Comparison of ENCODE assay signal across 12 mouse cellular contexts in genomic region chr5:140741877-140742276, GRCm38 (mm10). TPM values are rescaled to one million over a fixed set of nuclear protein-coding genes. Genes with fewer than 3 reads are reported as not detected.
DNase-seq lines count a peak whose midpoint lies in the region; ATAC-seq lines count a peak whose summit lies in the region.
"Had no signal": no experiment of that assay in that cellular context is flagged by ENCODE, and none has a peak within 500 bp of the region (broad histone marks: within the 10 kb centered on the region; RNA-seq: fewer than 3 reads in every experiment).

No protein-coding gene starts in this region.

- H3K4me3 ChIP-seq in forebrain, embryonic 14.5 days (ENCODE audit: low read depth, low read length) = no peak overlapping the region
- H3K4me3 ChIP-seq in forebrain, embryonic 15.5 days = no peak overlapping the region
- no peak overlapping the region for H3K4me3 ChIP-seq in hindbrain, embryonic 16.5 days (ENCODE audit: low read length)
- H3K4me3 ChIP-seq: liver, embryonic 13.5 days; neural tube, embryonic 12.5 days had no signal

- no peaks in the 10 kb centered on the region for H3K27me3 ChIP-seq in forebrain, embryonic 14.5 days (replicated peaks; ENCODE audit: control insufficient read depth, insufficient read depth, low read length)
- H3K27me3 ChIP-seq in forebrain, embryonic 15.5 days = no peaks in the 10 kb centered on the region
- H3K27me3 ChIP-seq in splenic B cell, adult 2 months (ENCODE audit: control insufficient read depth, insufficient read depth, low read length, poor library complexity, severe bottlenecking) = no peaks in the 10 kb centered on the region
- 0 out of 2 replicates have a peak, but pooled peaks cover 3% of the 10 kb centered on the region for H3K27me3 ChIP-seq in hindbrain, embryonic 16.5 days (replicated peaks; ENCODE audit: control insufficient read depth, insufficient read depth, low read length)

- H3K27ac ChIP-seq in forebrain, embryonic 14.5 days (ENCODE audit: low read depth, low read length) = no peak overlapping the region
- no peak overlapping the region for H3K27ac ChIP-seq in forebrain, embryonic 15.5 days (replicated peaks)
- no peak overlapping the region for H3K27ac ChIP-seq in hindbrain, embryonic 16.5 days (ENCODE audit: low read depth, low read length)
- H3K27ac ChIP-seq: liver, embryonic 13.5 days; neural tube, embryonic 12.5 days had no signal

- H3K9me3 ChIP-seq in forebrain, embryonic 14.5 days (replicated peaks; ENCODE audit: control insufficient read depth, low read length) = no peaks in the 10 kb centered on the region
- no peaks in the 10 kb centered on the region for H3K9me3 ChIP-seq in forebrain, embryonic 15.5 days
- no peaks in the 10 kb centered on the region for H3K9me3 ChIP-seq in hindbrain, embryonic 16.5 days (ENCODE audit: control insufficient read depth, low read length)
- H3K9me3 ChIP-seq: liver, embryonic 13.5 days; neural tube, embryonic 12.5 days had no signal

- no peak overlapping the region for H3K4me2 ChIP-seq in forebrain, embryonic 14.5 days (ENCODE audit: low read length)
- H3K4me2 ChIP-seq in forebrain, embryonic 15.5 days (replicated peaks) = no peak overlapping the region
- no peak overlapping the region for H3K4me2 ChIP-seq in hindbrain, embryonic 16.5 days (ENCODE audit: low read length)
- H3K4me2 ChIP-seq: liver, embryonic 13.5 days; neural tube, embryonic 12.5 days had no signal

- H3K4me1 ChIP-seq in forebrain, embryonic 14.5 days (ENCODE audit: control insufficient read depth, insufficient read depth, low read length) = 0 out of 2 replicates have a peak, but pooled peaks cover 2% of the 10 kb centered on the region
- H3K4me1 ChIP-seq in forebrain, embryonic 15.5 days = no peaks in the 10 kb centered on the region; the same call in 1 of the 2 replicates
- H3K4me1 ChIP-seq in hindbrain, embryonic 16.5 days (ENCODE audit: control insufficient read depth, insufficient read depth, low read depth, low read length) = peaks cover 3% of the 10 kb centered on the region; the same call in 1 of the 2 replicates
- H3K4me1 ChIP-seq: neural tube, embryonic 12.5 days had no signal

- no peak for ATAC-seq in forebrain, embryonic 14.5 days
- ATAC-seq in forebrain, embryonic 15.5 days (replicated peaks) = no peak
- ATAC-seq in hindbrain, embryonic 16.5 days = no peak

- H3K9ac ChIP-seq in forebrain, embryonic 14.5 days (ENCODE audit: low read length) = no peak overlapping the region
- H3K9ac ChIP-seq in forebrain, embryonic 15.5 days (replicated peaks) = no peak overlapping the region
- no peak overlapping the region for H3K9ac ChIP-seq in hindbrain, embryonic 16.5 days (ENCODE audit: low read depth, low read length)
- H3K9ac ChIP-seq: liver, embryonic 13.5 days; neural tube, embryonic 12.5 days had no signal

- peak; percentile 31 for DNase-seq in forebrain, embryonic 14.5 days (ENCODE audit: low spot score)
- DNase-seq in lung, postnatal 25 days (ENCODE audit: low spot score) = peak; percentile 18
- no peak for DNase-seq in lung, postnatal 14 days
- DNase-seq in c-Kit-positive CD71-positive TER-119-negative erythroid progenitor cells, embryonic 14.5 days (ENCODE audit: low read depth) = peak; percentile 19
- peak; percentile 73 for DNase-seq in splenic B cell, adult 2 months (ENCODE audit: low read depth, low spot score)
- DNase-seq in thymus, postnatal 14 days = no peak
- DNase-seq: cerebellum, adult 11 months; heart, postnatal 14 days; liver, embryonic 13.5 days had no signal

- no peaks in the 10 kb centered on the region for H3K36me3 ChIP-seq in forebrain, embryonic 14.5 days (ENCODE audit: control insufficient read depth, insufficient read depth, low read length)
- no peaks in the 10 kb centered on the region for H3K36me3 ChIP-seq in forebrain, embryonic 15.5 days
- H3K36me3 ChIP-seq in splenic B cell, adult 2 months (ENCODE audit: control insufficient read depth, insufficient read depth, low read length, poor library complexity, severe bottlenecking) = no peaks in the 10 kb centered on the region
- H3K36me3 ChIP-seq in hindbrain, embryonic 16.5 days (ENCODE audit: control insufficient read depth, insufficient read depth, low read length) = no peaks in the 10 kb centered on the region
- H3K36me3 ChIP-seq: liver, embryonic 13.5 days; neural tube, embryonic 12.5 days had no signal

RNA-seq across cellular contexts. Expression of gene Amz1, which starts 17.9 kb away (rescaled TPM):
- polyA plus RNA-seq in forebrain, embryonic 14.5 days (2014; fragmentation: Nextera tagmentation; extraction: Ambion mirVana) = 2.6 and 3.6 TPM in 2 replicates
- 4.4 and 5.3 TPM in 2 replicates for polyA plus RNA-seq in forebrain, embryonic 15.5 days (2015; fragmentation: Nextera tagmentation; extraction: Ambion mirVana)
- 6.3 and 6.6 TPM in 2 replicates for polyA plus RNA-seq in hindbrain, embryonic 16.5 days (2015; fragmentation: Nextera tagmentation; extraction: Ambion mirVana)

RNA-seq across cellular contexts. Expression of gene Brat1, which starts 37.1 kb away (rescaled TPM):
- 14.3 and 19.8 TPM in 2 replicates for polyA plus RNA-seq in forebrain, embryonic 14.5 days (2014; fragmentation: Nextera tagmentation; extraction: Ambion mirVana)
- 26.3 and 28.2 TPM in 2 replicates for polyA plus RNA-seq in forebrain, embryonic 15.5 days (2015; fragmentation: Nextera tagmentation; extraction: Ambion mirVana)
- polyA plus RNA-seq in hindbrain, embryonic 16.5 days (2015; fragmentation: Nextera tagmentation; extraction: Ambion mirVana) = 24.3 and 27.4 TPM in 2 replicates

RNA-seq across cellular contexts. Expression of gene Iqce, which starts 39.7 kb away (rescaled TPM):
- polyA plus RNA-seq in forebrain, embryonic 14.5 days (2014; fragmentation: Nextera tagmentation; extraction: Ambion mirVana) = 13.4 and 18.9 TPM in 2 replicates
- polyA plus RNA-seq in forebrain, embryonic 15.5 days (2015; fragmentation: Nextera tagmentation; extraction: Ambion mirVana) = 22.2 and 25.1 TPM in 2 replicates
- polyA plus RNA-seq in hindbrain, embryonic 16.5 days (2015; fragmentation: Nextera tagmentation; extraction: Ambion mirVana) = 27.9 and 28.6 TPM in 2 replicates

Comparison
In these comparisons a context has a peak if more than half of its experiments do, and no peak if none do; other contexts are left out.
1. DNase-seq: peak in forebrain, embryonic 14.5 days (single experiment), lung, postnatal 25 days (single experiment), c-Kit-positive CD71-positive TER-119-negative erythroid progenitor cells, embryonic 14.5 days (single experiment) and splenic B cell, adult 2 months (single experiment); none in lung, postnatal 14 days (single experiment) and thymus, postnatal 14 days (single experiment).